Mouse (Mus musculus) CH12.LX (cell line): ENCODE measurements around the gene Crym. TPM values are rescaled to one million over a fixed set of nuclear protein-coding genes. Genes with fewer than 3 reads are reported as not detected.

Experiments used
- DNase-seq: peaks from one replicate; pipeline ENCODE4 v3.0.0-alpha.2; 2013; ENCODE audit errors: extremely low read depth
- H3K27ac ChIP-seq: 2 replicates; pipeline ENCODE4 v1.5.1; 2012; ENCODE audit warnings: low read depth, mild to moderate bottlenecking, control low read depth, moderate library complexity; ENCODE audit not compliant: insufficient read depth
- H3K27me3 ChIP-seq: replicated peaks from 2 replicates; pipeline ENCODE3; 2012; ENCODE audit warnings: inconsistent platforms
- H3K36me3 ChIP-seq, 2 experiments: replicated peaks in 1 of 2; 2 replicates each; pipeline versions ENCODE3 to v1.6.1; 2012; ENCODE audit warnings: inconsistent platforms in 1 of 2, low read length in 1 of 2, mild to moderate bottlenecking in 1 of 2, mixed read lengths in 1 of 2, moderate library complexity in 1 of 2; ENCODE audit not compliant: control insufficient read depth in 1 of 2, insufficient read depth in 1 of 2
- H3K4me1 ChIP-seq, 2 experiments: 2 replicates each; pipeline ENCODE4 v1.6.1; 2012; ENCODE audit warnings: inconsistent platforms in 1 of 2, moderate library complexity in 1 of 2; ENCODE audit not compliant: insufficient read depth in 2 of 2, control insufficient read depth in 1 of 2
- H3K4me2 ChIP-seq: 2 replicates; pipeline ENCODE4 v1.6.1; 2012; ENCODE audit warnings: low read depth, mild to moderate bottlenecking, control low read depth; ENCODE audit not compliant: poor library complexity, insufficient read depth, severe bottlenecking
- H3K4me3 ChIP-seq, 3 experiments: fragments of 150-350 bp in 1 of 3; sonication (generic) in 1 of 3; replicated peaks in 1 of 3; 2 replicates each; pipeline versions ENCODE3 to v1.5.1; 2011 to 2012; ENCODE audit warnings: low read depth in 2 of 3, low read length in 2 of 3, mild to moderate bottlenecking in 2 of 3, moderate library complexity in 2 of 3, control low read depth in 1 of 3, improper control_type of control experiment in 1 of 3, inconsistent platforms in 1 of 3, mixed read lengths in 1 of 3; ENCODE audit not compliant: poor library complexity in 1 of 3
- H3K79me2 ChIP-seq: replicated peaks from 2 replicates; pipeline ENCODE4 v1.6.1; 2012; ENCODE audit warnings: mild to moderate bottlenecking, moderate library complexity; ENCODE audit not compliant: control insufficient read depth, poor library complexity, insufficient read depth, severe bottlenecking; ENCODE audit errors: extremely low read depth
- H3K9ac ChIP-seq: 2 replicates; pipeline ENCODE4 v1.6.1; 2012; ENCODE audit warnings: low read depth, mild to moderate bottlenecking, control low read depth, moderate library complexity; ENCODE audit not compliant: insufficient read depth
- H3K9me3 ChIP-seq: replicated peaks from 2 replicates; pipeline ENCODE3; 2012; ENCODE audit warnings: low read length, inconsistent platforms, mixed read lengths
- BHLHE40 ChIP-seq: IDR thresholded peaks from 2 replicates; pipeline ENCODE4 v1.6.1; 2011; ENCODE audit warnings: mild to moderate bottlenecking, low read depth, low read length, improper control_type of control experiment
- CHD1 ChIP-seq: IDR thresholded peaks from 2 replicates; pipeline ENCODE4 v1.6.1; 2012; ENCODE audit warnings: low read depth, low read length, improper control_type of control experiment, inconsistent platforms
- CHD2 ChIP-seq: IDR thresholded peaks from 2 replicates; pipeline ENCODE4 v1.6.1; 2011; ENCODE audit warnings: low read length, improper control_type of control experiment
- E2F4 ChIP-seq: IDR thresholded peaks from 2 replicates; pipeline ENCODE4 v1.6.1; 2011; ENCODE audit warnings: low read depth, low read length, improper control_type of control experiment; ENCODE audit not compliant: insufficient replicate concordance
- HCFC1 ChIP-seq: IDR thresholded peaks from 2 replicates; pipeline ENCODE4 v1.6.1; 2012; ENCODE audit warnings: low read depth, mild to moderate bottlenecking, inconsistent platforms, low read length, improper control_type of control experiment
- IRF4 ChIP-seq: IDR thresholded peaks from 2 replicates; pipeline ENCODE4 v1.6.1; 2014; ENCODE audit warnings: low read depth, mild to moderate bottlenecking, inconsistent platforms, low read length, improper control_type of control experiment
- JUN ChIP-seq: IDR thresholded peaks from 2 replicates; pipeline ENCODE4 v1.6.1; 2011; ENCODE audit warnings: low read depth, mild to moderate bottlenecking, low read length, improper control_type of control experiment, moderate library complexity; ENCODE audit not compliant: insufficient read depth
- MAX ChIP-seq: IDR thresholded peaks from 2 replicates; pipeline ENCODE4 v1.6.1; 2011; ENCODE audit warnings: low read length, improper control_type of control experiment
- MYC ChIP-seq: IDR thresholded peaks from 2 replicates; pipeline ENCODE4 v1.6.1; 2011; ENCODE audit warnings: low read depth, mild to moderate bottlenecking, improper control_type of control experiment, low read length
- NRF1 ChIP-seq: IDR thresholded peaks from 2 replicates; pipeline ENCODE4 v1.6.1; 2014; ENCODE audit warnings: low read depth, mild to moderate bottlenecking, inconsistent platforms, low read length, improper control_type of control experiment, moderate library complexity
- PAX5 ChIP-seq: IDR thresholded peaks from 2 replicates; pipeline ENCODE4 v1.6.1; 2012; ENCODE audit warnings: low read length, inconsistent platforms, mixed read lengths
- RAD21 ChIP-seq: IDR thresholded peaks from 2 replicates; pipeline ENCODE4 v1.6.1; 2011; ENCODE audit warnings: low read depth, mild to moderate bottlenecking, low read length, improper control_type of control experiment, moderate library complexity
- RCOR1 ChIP-seq: conservative IDR thresholded peaks from 2 replicates; pipeline ENCODE4 v1.6.1; 2012; ENCODE audit warnings: low read depth, mild to moderate bottlenecking, inconsistent platforms, low read length, improper control_type of control experiment
- TBP ChIP-seq: conservative IDR thresholded peaks from 2 replicates; pipeline ENCODE4 v1.6.1; 2011; ENCODE audit warnings: low read depth, low read length, improper control_type of control experiment
- UBTF ChIP-seq: IDR thresholded peaks from 2 replicates; pipeline ENCODE4 v1.6.1; 2012; ENCODE audit warnings: low read depth, mild to moderate bottlenecking, inconsistent platforms, low read length, improper control_type of control experiment, moderate library complexity
- USF1 ChIP-seq: IDR thresholded peaks from 2 replicates; pipeline ENCODE4 v1.6.1; 2014; ENCODE audit warnings: low read depth, mild to moderate bottlenecking, inconsistent platforms, low read length, improper control_type of control experiment
- ZC3H11A ChIP-seq: IDR thresholded peaks from 2 replicates; pipeline ENCODE4 v1.6.1; 2012; ENCODE audit warnings: low read depth, mild to moderate bottlenecking, inconsistent platforms, low read length, improper control_type of control experiment
- dilution Hi-C: fragments of 300-500 bp; cut with MboI; formaldehyde crosslinking; loops from 2 replicates; pipeline ENCODE4 v1.14.3; 2020; ENCODE audit warnings: low sequenced_read_pairs; ENCODE audit not compliant: extremely low pct_unique_long_range_greater_than_20kb, extremely low pct_ligation_motif_present
- in situ Hi-C: fragments of 300-500 bp; cut with MboI; formaldehyde crosslinking; loops from 3 replicates; pipeline ENCODE4 v1.14.3; 2019; ENCODE audit warnings: low sequenced_read_pairs, low pct_ligation_motif_present, low pct_unique_long_range_greater_than_20kb, mixed read lengths
- polyA plus RNA-seq: library from polyadenylated mRNA; unstranded; fragments of >175 nt; gene quantifications from 2 replicates; pipeline ENCODE4 v1.2.1, GENCODE M21; 2012; ENCODE audit warnings: low read depth; ENCODE audit not compliant: insufficient read length
- total RNA-seq, 2 experiments: library from RNA; depleted of rRNA; stranded (reverse); fragments of 300-350 nt in 1 of 2; fragments of >200 nt in 1 of 2; gene quantifications; 2 replicates each; pipeline ENCODE4 v1.2.3; 2012 to 2014

Crym gene
- total and polyA plus RNA-seq, 3 experiments = not detected

DNA sequence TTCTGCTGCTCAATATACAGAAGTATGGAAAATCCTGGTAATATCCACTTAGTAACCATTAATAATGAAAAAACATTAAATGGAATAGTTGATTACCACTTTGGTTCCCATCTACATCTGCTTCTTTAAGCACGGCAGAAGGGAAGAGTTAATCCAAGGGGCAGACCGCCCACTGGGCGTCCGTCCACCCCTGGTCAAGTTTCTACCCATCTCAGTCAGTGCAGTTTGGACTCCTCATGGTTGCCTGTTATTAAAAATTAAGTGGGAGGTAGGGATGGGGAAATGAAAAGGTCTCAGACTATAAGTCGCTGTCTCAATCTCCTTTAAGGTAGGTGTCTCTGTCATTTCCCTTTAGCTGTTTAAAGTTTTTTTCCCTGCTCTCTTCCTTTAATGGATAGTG is 13.0 kb downstream of the Crym start:
- Histone ChIP-seq H3K36me3 (no peaks in the 10 kb centered on the region), H3K27me3 (no peaks in the 10 kb centered on the region), H3K79me2 (no peaks in the 10 kb centered on the region), H3K4me2 (no peak overlapping the region), H3K9ac (no peak overlapping the region), H3K9me3 (no peaks in the 10 kb centered on the region), H3K27ac (no peak overlapping the region), H3K4me1 (no peaks in the 10 kb centered on the region), H3K4me3 (no peak overlapping the region)
- in situ Hi-C loops (no loop called here), dilution Hi-C loops (no loop called here)
- DNase-seq = no peak
- TF ChIP-seq ZC3H11A = no peak
- no peak for TF ChIP-seq CHD1
- TF ChIP-seq PAX5 = no peak

DNA sequence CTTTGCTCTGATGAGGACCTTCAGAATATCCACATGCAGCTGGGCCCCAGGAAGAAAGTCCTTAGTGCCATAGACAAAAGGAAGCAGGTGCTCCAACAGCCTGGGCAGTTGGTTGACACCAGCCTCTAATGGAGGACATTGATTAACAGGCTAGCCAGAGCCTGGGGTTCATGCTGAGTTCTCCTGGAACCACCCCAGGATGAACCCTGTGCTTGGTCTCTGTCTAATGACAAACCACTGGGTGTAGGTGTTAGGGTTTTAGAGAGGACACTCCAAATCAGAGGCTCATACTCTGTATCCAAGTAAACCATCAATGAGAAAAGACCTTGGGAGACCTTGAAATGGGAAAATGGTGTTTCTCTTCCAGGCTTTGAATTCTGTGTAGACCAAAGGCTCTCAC is 19.0 kb downstream of the Crym start:
- H3K36me3 ChIP-seq = no peaks in the 10 kb centered on the region
- H3K9ac ChIP-seq = no peak overlapping the region
- no peak for DNase-seq
- TF ChIP-seq TBP = no peak
- TF ChIP-seq E2F4 = no peak
- TF ChIP-seq CHD2 = no peak
- no peak for TF ChIP-seq HCFC1
- no peak for TF ChIP-seq MYC
- TF ChIP-seq BHLHE40 = no peak
- no peak for TF ChIP-seq UBTF
- TF ChIP-seq MAX = no peak
- no peak for TF ChIP-seq NRF1
- no peak for TF ChIP-seq JUN
- TF ChIP-seq CHD1 = no peak
- H3K79me2 ChIP-seq = no peaks in the 10 kb centered on the region
- dilution Hi-C loops = no loop called here
- peaks cover 2% of the 10 kb centered on the region for H3K27me3 ChIP-seq
- no peak overlapping the region for H3K4me3 ChIP-seq
- in situ Hi-C loops = no loop called here
- no peaks in the 10 kb centered on the region for H3K9me3 ChIP-seq
- H3K4me1 ChIP-seq = no peaks in the 10 kb centered on the region
- H3K4me2 ChIP-seq = no peak overlapping the region
- H3K27ac ChIP-seq = no peak overlapping the region

GRCm38 (mm10) chr7:120181401-120182230 is 20.3 kb downstream of the Crym start:
- Histone ChIP-seq H3K4me2 (no peak overlapping the region), H3K79me2 (no peaks in the 10 kb centered on the region), H3K4me1 (no peaks in the 10 kb centered on the region), H3K27ac (no peak overlapping the region), H3K27me3 (peaks cover 2% of the 10 kb centered on the region), H3K9me3 (no peaks in the 10 kb centered on the region), H3K4me3 (no peak overlapping the region), H3K9ac (no peak overlapping the region), H3K36me3 (no peaks in the 10 kb centered on the region)
- dilution Hi-C loops = no loop called here
- in situ Hi-C loops = no loop called here
- DNase-seq = no peak
- TF ChIP-seq RCOR1 (no peak), USF1 (no peak), IRF4 (no peak), RAD21 (no peak), BHLHE40 (no peak), ZC3H11A (no peak)
